Mouse (Mus musculus) neural tube, embryonic 13.5 days (tissue): ENCODE measurements around the gene Zfp462. TPM values are rescaled to one million over a fixed set of nuclear protein-coding genes. Genes with fewer than 3 reads are reported as not detected.

Experiments
- ATAC-seq: fragments of 200-750 bp; cut with Nextera tagmentation; 2 replicates; pipeline ENCODE4 v1.8.0; 2017; ENCODE audit warnings: low read depth, mild to moderate bottlenecking, moderate TSS enrichment, moderate library complexity
- H3K27ac ChIP-seq: fragments of 300-500 bp; sonication (generic); replicated peaks from 2 replicates; pipeline ENCODE4 v1.5.1; 2015; ENCODE audit warnings: moderate library complexity, mild to moderate bottlenecking, inconsistent platforms
- H3K27me3 ChIP-seq: fragments of 300-500 bp; sonication (generic); 2 replicates; pipeline ENCODE4 v1.6.1; 2015; ENCODE audit warnings: mild to moderate bottlenecking, inconsistent platforms
- H3K36me3 ChIP-seq: fragments of 300-500 bp; sonication (generic); 2 replicates; pipeline ENCODE4 v1.6.1; 2015; ENCODE audit warnings: mild to moderate bottlenecking, inconsistent platforms
- H3K4me1 ChIP-seq: fragments of 300-500 bp; sonication (generic); replicated peaks from 2 replicates; pipeline ENCODE4 v1.6.1; 2015; ENCODE audit warnings: inconsistent platforms
- H3K4me2 ChIP-seq: fragments of 300-500 bp; sonication (generic); 2 replicates; pipeline ENCODE4 v1.6.1; 2015; ENCODE audit warnings: inconsistent platforms, mild to moderate bottlenecking, moderate library complexity
- H3K4me3 ChIP-seq: fragments of 300-500 bp; sonication (generic); 2 replicates; pipeline ENCODE4 v1.5.1; 2015; ENCODE audit warnings: mild to moderate bottlenecking, inconsistent platforms
- H3K9ac ChIP-seq: fragments of 300-500 bp; sonication (generic); 2 replicates; pipeline ENCODE4 v1.6.1; 2015; ENCODE audit warnings: moderate library complexity, mild to moderate bottlenecking, inconsistent platforms
- H3K9me3 ChIP-seq: fragments of 300-500 bp; sonication (generic); 2 replicates; pipeline ENCODE4 v1.6.1; 2016; ENCODE audit warnings: inconsistent platforms
- WGBS: fragments of 180-500 bp; shearing (Covaris S2); methylation state at CpG from one replicate; pipeline ENCODE4 v1.1.7; 2015; 5-methylcytosine and 5-hydroxymethylcytosine counted together
- polyA plus RNA-seq: library from polyadenylated mRNA; unstranded; fragments of >200 nt; fragmentation: Nextera tagmentation; extraction: Ambion mirVana; gene quantifications from 2 replicates; pipeline ENCODE4 v1.2.1, GENCODE M21; 2015

Zfp462 gene
- polyA plus RNA-seq, 1 experiment from 2014 or later, result 15.3 TPM

GRCm38 (mm10) chr4:55066341-55067170 is 121.7 kb downstream of the Zfp462 start:
- no peak for ATAC-seq
- Histone ChIP-seq H3K36me3 (peaks cover 73% of the 10 kb centered on the region), H3K9me3 (no peaks in the 10 kb centered on the region), H3K27ac (0 out of 2 replicates have a peak overlapping the region, but pooled peaks have one; percentile 18), H3K9ac (no peak overlapping the region), H3K27me3 (no peaks in the 10 kb centered on the region), H3K4me1 (peaks cover 5% of the 10 kb centered on the region; the same call in 1 of the 2 replicates), H3K4me2 (no peak overlapping the region), H3K4me3 (no peak overlapping the region)
- 74% methylated on average over 17 of the region's 17 CpGs for WGBS

- H3K27me3 ChIP-seq, result no peaks in the 10 kb centered on the region
- no peak overlapping the region for H3K9ac ChIP-seq
- peak overlapping the region; percentile 24; the same call in 1 of the 2 replicates for H3K27ac ChIP-seq
- no peak overlapping the region for H3K4me2 ChIP-seq
- peaks cover 10% of the 10 kb centered on the region for H3K4me1 ChIP-seq
- peaks cover 84% of the 10 kb centered on the region for H3K36me3 ChIP-seq
- ATAC-seq, result peak; percentile 57
- H3K9me3 ChIP-seq, result no peaks in the 10 kb centered on the region
- 50% methylated on average over 5 of the region's 5 CpGs for WGBS
- no peak overlapping the region for H3K4me3 ChIP-seq
Measured at GRCm38 (mm10) chr4:55071535-55071934, 126.7 kb downstream of the Zfp462 start.

- Histone ChIP-seq H3K27ac (peak overlapping the region; percentile 89), H3K9ac (no peak overlapping the region), H3K9me3 (no peaks in the 10 kb centered on the region), H3K36me3 (peaks cover 88% of the 10 kb centered on the region), H3K4me3 (no peak overlapping the region), H3K27me3 (no peaks in the 10 kb centered on the region), H3K4me2 (no peak overlapping the region), H3K4me1 (peaks cover 31% of the 10 kb centered on the region)
- ATAC-seq, result peak; percentile 79; the same call in 1 of the 2 replicates
- WGBS, result 32% methylated on average over 11 of the region's 11 CpGs
Measured at GRCm38 (mm10) chr4:55077133-55077889, 132.5 kb downstream of the Zfp462 start.

GRCm38 (mm10) chr4:55077902-55078716 is 133.3 kb downstream of the Zfp462 start:
- peak overlapping the region; percentile 89 for H3K27ac ChIP-seq
- no peaks in the 10 kb centered on the region for H3K27me3 ChIP-seq
- 48% methylated on average over 16 of the region's 16 CpGs for WGBS
- peaks cover 82% of the 10 kb centered on the region for H3K36me3 ChIP-seq
- peak; percentile 64; the same call in 1 of the 2 replicates for ATAC-seq
- no peak overlapping the region for H3K4me3 ChIP-seq
- H3K9me3 ChIP-seq, result no peaks in the 10 kb centered on the region
- H3K4me2 ChIP-seq, result no peak overlapping the region
- peaks cover 31% of the 10 kb centered on the region for H3K4me1 ChIP-seq
- H3K9ac ChIP-seq, result no peak overlapping the region

- Histone ChIP-seq H3K27ac (peak overlapping the region; percentile 89; the same call in 1 of the 2 replicates), H3K9ac (no peak overlapping the region), H3K36me3 (peaks cover 79% of the 10 kb centered on the region), H3K9me3 (no peaks in the 10 kb centered on the region), H3K27me3 (no peaks in the 10 kb centered on the region), H3K4me3 (no peak overlapping the region), H3K4me2 (no peak overlapping the region), H3K4me1 (peaks cover 31% of the 10 kb centered on the region)
- ATAC-seq, result no peak
- 87% methylated on average over 9 of the region's 9 CpGs for WGBS
Measured at GRCm38 (mm10) chr4:55079056-55079455, 134.2 kb downstream of the Zfp462 start.

- 94% methylated on average over 6 of the region's 6 CpGs for WGBS
- Histone ChIP-seq H3K27me3 (no peaks in the 10 kb centered on the region), H3K27ac (no peak overlapping the region), H3K9ac (no peak overlapping the region), H3K4me2 (no peak overlapping the region), H3K36me3 (peaks cover 46% of the 10 kb centered on the region), H3K4me3 (no peak overlapping the region), H3K4me1 (0 out of 2 replicates have a peak, but pooled peaks cover 3% of the 10 kb centered on the region), H3K9me3 (no peaks in the 10 kb centered on the region)
- no peak for ATAC-seq
Measured at GRCm38 (mm10) chr4:55084080-55084688, 139.3 kb downstream of the Zfp462 start.

- no peak overlapping the region for H3K4me2 ChIP-seq
- no peak overlapping the region for H3K4me3 ChIP-seq
- no peaks in the 10 kb centered on the region for H3K4me1 ChIP-seq
- WGBS, result 96% methylated on average over 3 of the region's 3 CpGs
- ATAC-seq, result no peak
- H3K36me3 ChIP-seq, result peaks cover 15% of the 10 kb centered on the region
- no peak overlapping the region for H3K9ac ChIP-seq
- H3K27ac ChIP-seq, result no peak overlapping the region
- H3K27me3 ChIP-seq, result no peaks in the 10 kb centered on the region
- H3K9me3 ChIP-seq, result no peaks in the 10 kb centered on the region
Measured at GRCm38 (mm10) chr4:55088153-55088552, 143.3 kb downstream of the Zfp462 start.

- Histone ChIP-seq H3K9me3 (no peaks in the 10 kb centered on the region), H3K4me3 (no peak overlapping the region), H3K36me3 (peaks cover 9% of the 10 kb centered on the region), H3K27me3 (no peaks in the 10 kb centered on the region), H3K4me2 (no peak overlapping the region), H3K4me1 (no peaks in the 10 kb centered on the region), H3K27ac (0 out of 2 replicates have a peak overlapping the region, but pooled peaks have one; percentile 0), H3K9ac (no peak overlapping the region)
- ATAC-seq, result no peak
- whole genome bisulfite sequencing, result 39% methylated on average over 6 of the region's 6 CpGs
Measured at GRCm38 (mm10) chr4:55088922-55089321, 144.1 kb downstream of the Zfp462 start.

GRCm38 (mm10) chr4:55097157-55097556 is 152.3 kb downstream of the Zfp462 start:
- Histone ChIP-seq H3K9ac (no peak overlapping the region), H3K4me1 (peaks cover 15% of the 10 kb centered on the region), H3K9me3 (no peaks in the 10 kb centered on the region), H3K4me2 (no peak overlapping the region), H3K4me3 (no peak overlapping the region), H3K27me3 (no peaks in the 10 kb centered on the region), H3K36me3 (no peaks in the 10 kb centered on the region), H3K27ac (no peak overlapping the region)
- no peak for ATAC-seq
- WGBS, result 40% methylated on average over 2 of the region's 2 CpGs

GRCm38 (mm10) chr4:55098366-55098765 is 153.5 kb downstream of the Zfp462 start:
- no peak overlapping the region for H3K27ac ChIP-seq
- no peaks in the 10 kb centered on the region for H3K27me3 ChIP-seq
- no peak overlapping the region for H3K4me2 ChIP-seq

GRCm38 (mm10) chr4:55100851-55101250 is 156.0 kb downstream of the Zfp462 start:
- Histone ChIP-seq H3K4me1 (peaks cover 15% of the 10 kb centered on the region), H3K9me3 (no peaks in the 10 kb centered on the region), H3K4me3 (no peak overlapping the region), H3K9ac (no peak overlapping the region), H3K36me3 (no peaks in the 10 kb centered on the region), H3K4me2 (no peak overlapping the region), H3K27me3 (no peaks in the 10 kb centered on the region), H3K27ac (no peak overlapping the region)
- 75% methylated on average over 2 of the region's 2 CpGs for WGBS
- no peak for ATAC-seq

More at GRCm38 (mm10) chr4:55098366-55098765, 153.5 kb downstream of the Zfp462 start:
- ATAC-seq, result no peak; the same call in 1 of the 2 replicates
- Histone ChIP-seq H3K9ac (no peak overlapping the region), H3K9me3 (no peaks in the 10 kb centered on the region), H3K4me3 (no peak overlapping the region), H3K36me3 (no peaks in the 10 kb centered on the region), H3K4me1 (peaks cover 15% of the 10 kb centered on the region)
- 39% methylated on average over 6 of the region's 6 CpGs for WGBS
